Mouse (Mus musculus) bone marrow, adult 2 months (tissue): ENCODE measurements around the gene Tcn2.

Experiments used
- CTCF ChIP-seq: fragments of 200-500 bp; IDR thresholded peaks from 2 replicates; pipeline ENCODE4 v1.5.1; 2011; ENCODE audit warnings: low read length, control low read depth; ENCODE audit not compliant: control insufficient read depth, insufficient read depth
- POLR2A ChIP-seq: fragments of 200-500 bp; IDR thresholded peaks from 2 replicates; pipeline ENCODE4 v1.6.1; 2011; ENCODE audit warnings: low read depth, mild to moderate bottlenecking, control low read depth, low read length, borderline replicate concordance; ENCODE audit not compliant: control insufficient read depth

DNA sequence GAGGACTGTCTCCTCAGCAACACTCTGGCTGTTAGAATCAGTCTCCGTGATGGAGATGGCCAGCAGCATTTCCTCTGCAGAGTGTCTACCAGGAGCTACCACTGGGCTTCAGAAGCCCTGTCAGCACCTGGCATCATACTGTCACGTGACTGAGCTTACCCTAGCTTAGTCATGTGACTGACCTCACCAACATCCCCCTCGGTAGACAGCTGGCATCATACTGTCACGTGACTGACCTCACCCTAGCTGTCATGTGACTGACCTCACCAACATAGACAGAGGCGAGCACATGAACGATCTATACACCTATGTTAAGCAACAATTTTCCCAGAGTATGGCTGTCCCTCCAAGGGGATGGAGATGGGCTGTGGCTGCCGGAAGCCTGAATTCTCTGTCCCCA, 53.3 kb downstream of the Tcn2 start:
- TF ChIP-seq POLR2A (no peak), CTCF (no peak)
